Mouse (Mus musculus): ENCODE measurements at regions not wholly inside any gene's neighbourhood (a gene's known extent, or its start where the extent isn't known, plus 50 kb on each side); places are given as distances from the start of the nearest gene placed in this dataset.

DNA sequence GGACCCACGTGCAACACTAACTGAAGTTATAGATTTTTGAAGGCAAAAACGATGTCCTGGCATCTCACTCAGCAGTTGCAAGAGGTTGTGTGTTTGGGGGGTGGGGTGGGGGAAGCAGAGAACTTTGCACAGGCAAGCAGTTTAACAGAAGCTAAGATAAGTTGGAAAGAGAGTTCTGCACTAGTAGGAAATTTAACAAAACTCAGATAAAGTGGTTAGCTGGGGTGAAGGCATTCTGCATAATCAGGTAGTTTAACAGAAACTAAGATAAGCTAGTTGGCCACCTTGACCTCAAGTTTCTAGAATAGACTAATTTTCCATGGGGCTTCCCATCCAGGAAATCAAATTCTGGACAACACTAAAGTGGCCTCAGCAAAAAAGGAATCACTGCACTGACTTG, 1672.6 kb downstream of the Diaph2 start:
- TF ChIP-seq POLR2A (IDR thresholded peaks at IDR 0.05; ENCODE audit: borderline replicate concordance, extremely low read depth, insufficient read depth, insufficient read length, poor library complexity, severe bottlenecking) (no peak), CTCF (IDR thresholded peaks at IDR 0.05; ENCODE audit: borderline replicate concordance, extremely low read depth, insufficient read depth, insufficient read length) (no peak)
